ENCODE assay signal across 10 mouse cellular contexts in genomic region chr10:83805201-83805718, GRCm38 (mm10).
A peak's percentile ranks its signal among the peaks of the same experiment; 100 is the strongest.
DNase-seq lines count a peak whose midpoint lies in the region; ATAC-seq and TF ChIP-seq lines count a peak whose summit lies in the region.
"Had no signal": no experiment of that assay in that cellular context is flagged by ENCODE, and none has a peak within 500 bp of the region (broad histone marks: within the 10 kb centered on the region; RNA-seq: fewer than 3 reads in every experiment).

No protein-coding gene starts in this region.

- H3K36me3 ChIP-seq in MEL (ENCODE audit: control insufficient read depth in 1 of 2, insufficient read depth in 2 of 2, low read length in 2 of 2), result no peaks in the 10 kb centered on the region
- H3K36me3 ChIP-seq in embryonic facial prominence, embryonic 12.5 days, result no peaks in the 10 kb centered on the region
- no peaks in the 10 kb centered on the region for H3K36me3 ChIP-seq in heart, postnatal 0 days (replicated peaks; ENCODE audit: control insufficient read depth, insufficient read depth, low read length)
- H3K36me3 ChIP-seq: G1E had no signal

- peak; percentile 54 to 68 for TF ChIP-seq EP300 in MEL (IDR thresholded peaks at IDR 0.05; ENCODE audit: low read depth in 1 of 2, low read length in 2 of 2)
- peak; percentile 56; the same call in 1 of the 2 replicates for TF ChIP-seq EP300 in heart, postnatal 0 days (IDR thresholded peaks at IDR 0.05; ENCODE audit: low read depth)

- H3K79me2 ChIP-seq in MEL (ENCODE audit: control insufficient read depth, insufficient read depth, low read length, poor library complexity), result no peaks in the 10 kb centered on the region

- no peak for TF ChIP-seq POLR2A in MEL (IDR thresholded peaks at IDR 0.05; ENCODE audit: control insufficient read depth in 1 of 2, insufficient read depth in 1 of 2, low read depth in 1 of 2, low read length in 2 of 2, poor library complexity in 1 of 2)

- TF ChIP-seq CTCF in MEL (IDR thresholded peaks at IDR 0.05 in 2 of 3, conservative IDR thresholded peaks at IDR 0.05 in 1 of 3; ENCODE audit: control insufficient read depth in 1 of 3, insufficient read depth in 1 of 3, low read depth in 2 of 3, low read length in 3 of 3, poor library complexity in 1 of 3, severe bottlenecking in 1 of 3), result no peak
- no peak for TF ChIP-seq CTCF in heart, postnatal 0 days (IDR thresholded peaks at IDR 0.05; ENCODE audit: low read depth)

- H3K27ac ChIP-seq in MEL (ENCODE audit: control insufficient read depth, low read depth, low read length), result no peak overlapping the region
- H3K27ac ChIP-seq in embryonic facial prominence, embryonic 12.5 days, result peak overlapping the region; percentile 88
- peak overlapping the region; percentile 61 for H3K27ac ChIP-seq in heart, postnatal 0 days (ENCODE audit: low read depth)
- H3K27ac ChIP-seq: liver, embryonic 14.5 days had no signal

- no peaks in the 10 kb centered on the region for H3K9me3 ChIP-seq in MEL (replicated peaks; ENCODE audit: insufficient read depth, low read length)
- H3K9me3 ChIP-seq in embryonic facial prominence, embryonic 12.5 days, result no peaks in the 10 kb centered on the region
- H3K9me3 ChIP-seq in heart, postnatal 0 days (replicated peaks; ENCODE audit: control insufficient read depth, low read length), result no peaks in the 10 kb centered on the region

- no peaks in the 10 kb centered on the region for H3K4me1 ChIP-seq in MEL (ENCODE audit: control insufficient read depth in 1 of 2, insufficient read depth in 2 of 2, low read length in 2 of 2)
- H3K4me1 ChIP-seq in embryonic facial prominence, embryonic 12.5 days, result peaks cover 28% of the 10 kb centered on the region
- H3K4me1 ChIP-seq in heart, postnatal 0 days (ENCODE audit: control insufficient read depth, insufficient read depth), result peaks cover 15% of the 10 kb centered on the region; the same call in 1 of the 2 replicates

- no peak overlapping the region for H3K9ac ChIP-seq in MEL (ENCODE audit: control insufficient read depth, low read depth, low read length, poor library complexity, severe bottlenecking)
- no peak overlapping the region for H3K9ac ChIP-seq in embryonic facial prominence, embryonic 12.5 days
- no peak overlapping the region for H3K9ac ChIP-seq in heart, postnatal 0 days (replicated peaks; ENCODE audit: low read depth, low read length)
- H3K9ac ChIP-seq: liver, embryonic 14.5 days had no signal

- peak; percentile 88 for ATAC-seq in embryonic facial prominence, embryonic 12.5 days (ENCODE audit: insufficient number of reproducible peaks, insufficient read depth, low FRiP score, low TSS enrichment)
- ATAC-seq in heart, postnatal 0 days (ENCODE audit: insufficient read depth, low read depth), result peak; percentile 81
- peak; percentile 91 for ATAC-seq in megakaryocyte progenitor cell, adult 5-6 weeks (replicated peaks; ENCODE audit: poor library complexity)
- ATAC-seq in frontal cortex, adult (ENCODE audit: low TSS enrichment), result no peak
- ATAC-seq in inflammation-experienced regulatory T-cells, adult 6 months, result no peak

- peak; percentile 57 for DNase-seq in MEL (ENCODE audit: low read depth, low spot score)
- DNase-seq in heart, postnatal 0 days (ENCODE audit: low spot score), result peak; percentile 85
- peak; percentile 81 for DNase-seq in kidney, postnatal 10 days
- DNase-seq in layer of hippocampus, adult 11-12 months (ENCODE audit: low spot score), result no peak

- TF ChIP-seq RAD21 in MEL (IDR thresholded peaks at IDR 0.05; ENCODE audit: low read depth, low read length), result no peak

- 12% methylated on average over 11 of the region's 11 CpGs for WGBS in embryonic facial prominence, embryonic 12.5 days
- 20% methylated on average over 11 of the region's 11 CpGs for WGBS in heart, postnatal 0 days

- no peaks in the 10 kb centered on the region for H3K27me3 ChIP-seq in MEL (ENCODE audit: control insufficient read depth in 1 of 2, insufficient read depth in 2 of 2, low read length in 2 of 2)
- no peaks in the 10 kb centered on the region for H3K27me3 ChIP-seq in embryonic facial prominence, embryonic 12.5 days
- H3K27me3 ChIP-seq in heart, postnatal 0 days (ENCODE audit: control insufficient read depth, insufficient read depth, low read length), result 0 out of 2 replicates have a peak, but pooled peaks cover 4% of the 10 kb centered on the region

- H3K4me3 ChIP-seq in MEL (ENCODE audit: control insufficient read depth in 1 of 2, insufficient read depth in 1 of 2, low read depth in 2 of 2, low read length in 2 of 2), result no peak overlapping the region
- H3K4me3 ChIP-seq in embryonic facial prominence, embryonic 12.5 days, result no peak overlapping the region
- H3K4me3 ChIP-seq in heart, postnatal 0 days (ENCODE audit: low read depth, low read length), result no peak overlapping the region

- H3K4me2 ChIP-seq in embryonic facial prominence, embryonic 12.5 days (replicated peaks), result 0 out of 2 replicates have a peak overlapping the region, but pooled peaks have one; percentile 15
- no peak overlapping the region for H3K4me2 ChIP-seq in heart, postnatal 0 days (ENCODE audit: low read depth, low read length)

TF ChIP-seq in MEL, 35 proteins besides CTCF, POLR2A, EP300 and RAD21:
- TF ChIP-seq GATA1 (IDR thresholded peaks at IDR 0.05; ENCODE audit: low read depth, low read length), result peak; percentile 66
- TF ChIP-seq POLR2AphosphoS5 (IDR thresholded peaks at IDR 0.05; ENCODE audit: borderline replicate concordance, low read depth, low read length), result no peak
- 0 out of 2 replicates have a peak, but pooled peaks have one; percentile 18 for TF ChIP-seq ETS1 (IDR thresholded peaks at IDR 0.05; ENCODE audit: low read depth, low read length)
- TF ChIP-seq TCF12 (IDR thresholded peaks at IDR 0.05; ENCODE audit: low read depth, low read length), result peak; percentile 41; the same call in 1 of the 2 replicates
- TF ChIP-seq GABPA (IDR thresholded peaks at IDR 0.05; ENCODE audit: low read depth, low read length), result no peak
- TF ChIP-seq ELF1 (IDR thresholded peaks at IDR 0.05; ENCODE audit: low read depth, low read length), result no peak
- no peak for TF ChIP-seq MAZ (IDR thresholded peaks at IDR 0.05; ENCODE audit: low read depth, low read length)
- peak; percentile 64 for TF ChIP-seq TAL1 (IDR thresholded peaks at IDR 0.05; ENCODE audit: low read length)
- TF ChIP-seq MYC (IDR thresholded peaks at IDR 0.05; ENCODE audit: low read depth, low read length), result no peak
- no peak for TF ChIP-seq CHD2 (IDR thresholded peaks at IDR 0.05; ENCODE audit: low read length)
- TF ChIP-seq USF2 (IDR thresholded peaks at IDR 0.05; ENCODE audit: borderline replicate concordance in 1 of 2, insufficient read depth in 1 of 2, low read depth in 1 of 2, low read length in 2 of 2), result no peak
- TF ChIP-seq POLR2AphosphoS2 (IDR thresholded peaks at IDR 0.05; ENCODE audit: low read length), result no peak
- no peak for TF ChIP-seq ZC3H11A (IDR thresholded peaks at IDR 0.05; ENCODE audit: low read depth, low read length)
- no peak for TF ChIP-seq BHLHE40 (IDR thresholded peaks at IDR 0.05; ENCODE audit: borderline replicate concordance, low read depth, low read length)
- no peak for TF ChIP-seq NRF1 (IDR thresholded peaks at IDR 0.05; ENCODE audit: insufficient read depth, low read depth, low read length, poor library complexity, severe bottlenecking)
- TF ChIP-seq ZNF384 (IDR thresholded peaks at IDR 0.05; ENCODE audit: low read depth, low read length), result no peak
- no peak for TF ChIP-seq SMC3 (IDR thresholded peaks at IDR 0.05; ENCODE audit: low read depth, low read length)
- TF ChIP-seq RCOR1 (IDR thresholded peaks at IDR 0.05; ENCODE audit: low read depth, low read length), result 0 out of 2 replicates have a peak, but pooled peaks have one; percentile 26
- TF ChIP-seq MAFK (IDR thresholded peaks at IDR 0.05; ENCODE audit: borderline replicate concordance, low read depth, low read length), result no peak
TF ChIP-seq in MEL: peak in this region for 5.

Comparison
In these comparisons a context has a peak if more than half of its experiments do, and no peak if none do; other contexts are left out.
1. ATAC-seq: peak in embryonic facial prominence, embryonic 12.5 days (single experiment), heart, postnatal 0 days (single experiment) and megakaryocyte progenitor cell, adult 5-6 weeks (single experiment); none in frontal cortex, adult (single experiment) and inflammation-experienced regulatory T-cells, adult 6 months (single experiment).